Mouse (Mus musculus): Measurements from ENCODE around the gene Timp3.

GRCm38 (mm10) chr10:86302318-86302648 is 2.1 kb downstream of the Timp3 start:
- TF ChIP-seq E2F4 (IDR thresholded peaks at IDR 0.05; ENCODE audit: borderline replicate concordance, low read depth, low read length) (no peak), MYC (IDR thresholded peaks at IDR 0.05; ENCODE audit: low read depth, low read length) (no peak), CTCF (IDR thresholded peaks at IDR 0.05 in 2 of 3, conservative IDR thresholded peaks at IDR 0.05 in 1 of 3; ENCODE audit: control insufficient read depth in 1 of 3, insufficient read depth in 1 of 3, low read depth in 2 of 3, low read length in 3 of 3, poor library complexity in 1 of 3, severe bottlenecking in 1 of 3) (no peak), ETS1 (IDR thresholded peaks at IDR 0.05; ENCODE audit: low read depth, low read length) (no peak), TCF12 (IDR thresholded peaks at IDR 0.05; ENCODE audit: low read depth, low read length) (no peak), NELFE (IDR thresholded peaks at IDR 0.05; ENCODE audit: low read depth, low read length) (no peak), ZNF384 (IDR thresholded peaks at IDR 0.05; ENCODE audit: low read depth, low read length) (no peak), USF1 (IDR thresholded peaks at IDR 0.05; ENCODE audit: low read depth, low read length) (no peak), GABPA (IDR thresholded peaks at IDR 0.05; ENCODE audit: low read depth, low read length) (no peak)

Data from MEL (cell line).